Mouse (Mus musculus): ENCODE results near the gene Tmem245. TPM values are rescaled to one million over a fixed set of nuclear protein-coding genes. Genes with fewer than 3 reads are reported as not detected.

Gene Tmem245
- polyA plus RNA-seq, 1 experiment from 2014 or later: 9.9 TPM

- no peak overlapping the region for H3K27ac ChIP-seq
- no peak overlapping the region for H3K4me2 ChIP-seq
- peaks cover 45% of the 10 kb centered on the region for H3K36me3 ChIP-seq
- H3K4me1 ChIP-seq: no peaks in the 10 kb centered on the region
- H3K9ac ChIP-seq: no peak overlapping the region
- H3K4me3 ChIP-seq: no peak overlapping the region
- no peak for ATAC-seq (ENCODE audit: insufficient number of reproducible peaks, insufficient read depth, low FRiP score, low TSS enrichment, low read depth)
- no peaks in the 10 kb centered on the region for H3K9me3 ChIP-seq
- no peaks in the 10 kb centered on the region for H3K27me3 ChIP-seq
- 88% methylated on average over 3 of the region's 3 CpGs for WGBS
These were observed 106.9 kb downstream of the Tmem245 start for GRCm38 (mm10) chr4:56840297-56840696.

DNA sequence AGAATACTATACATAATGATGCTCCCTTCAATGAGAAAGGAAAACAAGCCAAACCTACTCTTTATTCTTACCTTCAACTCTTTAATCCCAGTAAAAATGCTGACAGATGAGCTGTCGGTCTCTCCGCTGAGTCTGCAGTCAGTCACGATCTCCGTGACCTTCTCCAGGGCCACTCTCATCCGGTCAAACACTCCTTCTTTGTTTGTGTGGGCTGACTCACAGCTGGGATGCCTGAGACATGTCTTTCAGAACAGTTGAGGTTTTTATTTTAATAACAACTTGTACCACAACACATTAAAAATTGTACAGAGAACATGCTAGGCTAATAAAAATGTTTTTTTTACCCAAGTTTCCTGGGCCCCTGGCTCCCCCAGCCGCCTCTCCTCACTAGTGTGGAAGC is 109.6 kb downstream of the Tmem245 start:
- H3K9ac ChIP-seq: no peak overlapping the region
- ATAC-seq (ENCODE audit: insufficient number of reproducible peaks, insufficient read depth, low FRiP score, low TSS enrichment, low read depth): no peak
- no peaks in the 10 kb centered on the region for H3K27me3 ChIP-seq
- 66% methylated on average over 6 of the region's 6 CpGs for WGBS
- no peak overlapping the region for H3K27ac ChIP-seq
- H3K9me3 ChIP-seq: no peaks in the 10 kb centered on the region
- no peak overlapping the region for H3K4me3 ChIP-seq
- no peaks in the 10 kb centered on the region for H3K4me1 ChIP-seq
- H3K4me2 ChIP-seq: no peak overlapping the region
- H3K36me3 ChIP-seq: peaks cover 47% of the 10 kb centered on the region

GRCm38 (mm10) chr4:56831998-56832397 is 115.2 kb downstream of the Tmem245 start:
- 0 out of 2 replicates have a peak, but pooled peaks cover 7% of the 10 kb centered on the region for H3K4me1 ChIP-seq
- H3K36me3 ChIP-seq: peaks cover 39% of the 10 kb centered on the region
- H3K4me2 ChIP-seq: no peak overlapping the region
- no peaks in the 10 kb centered on the region for H3K27me3 ChIP-seq
- H3K9ac ChIP-seq: no peak overlapping the region
- H3K27ac ChIP-seq: no peak overlapping the region
- WGBS: 88% methylated on average over 7 of the region's 7 CpGs
- H3K4me3 ChIP-seq: no peak overlapping the region
- H3K9me3 ChIP-seq: no peaks in the 10 kb centered on the region
- ATAC-seq (ENCODE audit: insufficient number of reproducible peaks, insufficient read depth, low FRiP score, low TSS enrichment, low read depth): no peak

DNA sequence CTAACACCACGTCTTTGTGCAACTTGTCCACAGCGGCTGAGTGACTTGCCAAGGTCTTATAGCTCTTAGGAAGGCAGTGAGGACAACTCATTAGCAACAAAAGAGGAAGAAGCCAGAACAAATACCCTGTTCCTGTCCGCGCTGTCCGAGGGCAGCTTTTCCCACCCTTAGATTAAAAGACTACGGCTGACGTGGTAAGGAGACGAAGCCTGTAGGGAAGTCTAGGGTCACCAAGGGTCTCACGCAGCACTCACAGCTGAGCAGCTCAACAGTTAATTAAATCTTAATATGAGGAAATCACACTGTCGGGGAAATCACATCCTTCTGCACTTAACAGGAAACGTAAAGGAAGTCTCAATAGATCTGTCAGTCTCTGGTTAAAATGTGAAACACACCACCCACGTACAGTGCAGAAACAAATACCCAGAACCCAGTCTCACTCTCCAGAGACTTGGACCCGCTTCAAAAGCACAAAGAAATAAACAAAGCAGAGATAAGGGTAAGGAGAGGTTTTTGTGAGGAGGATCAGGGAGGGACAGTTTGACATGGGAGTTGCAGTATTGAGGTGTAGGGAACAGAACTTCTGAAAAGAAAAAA is 116.1 kb downstream of the Tmem245 start:
- Histone ChIP-seq H3K4me1 (0 out of 2 replicates have a peak, but pooled peaks cover 7% of the 10 kb centered on the region), H3K9ac (no peak overlapping the region), H3K27ac (no peak overlapping the region), H3K9me3 (no peaks in the 10 kb centered on the region), H3K4me3 (no peak overlapping the region), H3K4me2 (no peak overlapping the region), H3K36me3 (peaks cover 32% of the 10 kb centered on the region), H3K27me3 (no peaks in the 10 kb centered on the region)
- 64% methylated on average over 13 of the region's 13 CpGs for WGBS
- ATAC-seq (ENCODE audit: insufficient number of reproducible peaks, insufficient read depth, low FRiP score, low TSS enrichment, low read depth): no peak

GRCm38 (mm10) chr4:56829511-56829921 is 117.7 kb downstream of the Tmem245 start:
- no peak overlapping the region for H3K4me2 ChIP-seq
- H3K9me3 ChIP-seq: no peaks in the 10 kb centered on the region
- no peak overlapping the region for H3K4me3 ChIP-seq
- 0 out of 2 replicates have a peak, but pooled peaks cover 7% of the 10 kb centered on the region for H3K4me1 ChIP-seq
- no peak overlapping the region for H3K9ac ChIP-seq
- no peak for ATAC-seq (ENCODE audit: insufficient number of reproducible peaks, insufficient read depth, low FRiP score, low TSS enrichment, low read depth)
- WGBS: 58% methylated on average over 7 of the region's 7 CpGs
- no peaks in the 10 kb centered on the region for H3K27me3 ChIP-seq
- H3K27ac ChIP-seq: no peak overlapping the region
- H3K36me3 ChIP-seq: peaks cover 27% of the 10 kb centered on the region

- 84% methylated on average over 3 of the region's 3 CpGs for WGBS
- no peaks in the 10 kb centered on the region for H3K9me3 ChIP-seq
- H3K4me2 ChIP-seq: no peak overlapping the region
- no peak for ATAC-seq (ENCODE audit: insufficient number of reproducible peaks, insufficient read depth, low FRiP score, low TSS enrichment, low read depth)
- no peak overlapping the region for H3K9ac ChIP-seq
- H3K4me1 ChIP-seq: 0 out of 2 replicates have a peak, but pooled peaks cover 7% of the 10 kb centered on the region
- peaks cover 27% of the 10 kb centered on the region for H3K36me3 ChIP-seq
- H3K4me3 ChIP-seq: no peak overlapping the region
- no peak overlapping the region for H3K27ac ChIP-seq
- no peaks in the 10 kb centered on the region for H3K27me3 ChIP-seq
These were observed 118.3 kb downstream of the Tmem245 start for GRCm38 (mm10) chr4:56828932-56829331.

GRCm38 (mm10) chr4:56824231-56824630 is 123.0 kb downstream of the Tmem245 start:
- no peak overlapping the region for H3K4me3 ChIP-seq
- H3K9me3 ChIP-seq: no peaks in the 10 kb centered on the region
- no peak for ATAC-seq (ENCODE audit: insufficient number of reproducible peaks, insufficient read depth, low FRiP score, low TSS enrichment, low read depth)
- H3K27ac ChIP-seq: no peak overlapping the region
- WGBS: 91% methylated on average over 9 of the region's 9 CpGs
- H3K27me3 ChIP-seq: no peaks in the 10 kb centered on the region
- H3K9ac ChIP-seq: no peak overlapping the region; the same call in 1 of the 2 replicates
- peaks cover 16% of the 10 kb centered on the region for H3K36me3 ChIP-seq
- no peak overlapping the region for H3K4me2 ChIP-seq
- 0 out of 2 replicates have a peak, but pooled peaks cover under 1% of the 10 kb centered on the region for H3K4me1 ChIP-seq

GRCm38 (mm10) chr4:56820017-56820550 is 127.2 kb downstream of the Tmem245 start:
- Histone ChIP-seq H3K9me3 (no peaks in the 10 kb centered on the region), H3K4me1 (no peaks in the 10 kb centered on the region), H3K4me3 (no peak overlapping the region), H3K36me3 (0 out of 2 replicates have a peak, but pooled peaks cover 5% of the 10 kb centered on the region), H3K9ac (no peak overlapping the region), H3K4me2 (no peak overlapping the region), H3K27me3 (no peaks in the 10 kb centered on the region), H3K27ac (no peak overlapping the region)
- no peak for ATAC-seq (ENCODE audit: insufficient number of reproducible peaks, insufficient read depth, low FRiP score, low TSS enrichment, low read depth)

MicroRNAs within 50 kb of the gene (microRNA counts, 519-probe panel; counts per million panel counts)
- microRNA mmu-miR-32: 3,397 counts per million, percentile 78 among the panel's probes with 10 or more counts

Small RNA genes within 50 kb of the gene (microRNA-seq; reads per million reads assigned to microRNA genes)
- 262 reads per million, percentile 65 among the genes with 10 or more reads in this experiment for gene Mir32

Other genes with a start within 250 kb of the Tmem245 start
- not detected in 2 replicates for gene Gm26657, start 207.4 kb downstream of the Tmem245 start, polyA plus RNA-seq (2015; fragmentation: Nextera tagmentation; extraction: Ambion mirVana)
- not detected in 2 replicates for gene Actl7b, start 206.0 kb downstream of the Tmem245 start, polyA plus RNA-seq (2015; fragmentation: Nextera tagmentation; extraction: Ambion mirVana)
- gene Actl7a, start 204.0 kb downstream of the Tmem245 start, polyA plus RNA-seq (2015; fragmentation: Nextera tagmentation; extraction: Ambion mirVana): not detected in 2 replicates
- gene Elp1, start 145.1 kb downstream of the Tmem245 start, polyA plus RNA-seq (2015; fragmentation: Nextera tagmentation; extraction: Ambion mirVana): 52.2 and 54.4 TPM in 2 replicates
- gene Fam206a, start 145.1 kb downstream of the Tmem245 start, polyA plus RNA-seq (2015; fragmentation: Nextera tagmentation; extraction: Ambion mirVana): 20.7 and 21.2 TPM in 2 replicates
- 27.7 and 29.0 TPM in 2 replicates for gene Ctnnal1, start 82.2 kb downstream of the Tmem245 start, polyA plus RNA-seq (2015; fragmentation: Nextera tagmentation; extraction: Ambion mirVana)
- gene Frrs1l, start 43.0 kb upstream of the Tmem245 start, polyA plus RNA-seq (2015; fragmentation: Nextera tagmentation; extraction: Ambion mirVana): 3.1 and 4.5 TPM in 2 replicates
- 2.5 and 3.1 TPM in 2 replicates for gene Epb41l4b, start 196.0 kb upstream of the Tmem245 start, polyA plus RNA-seq (2015; fragmentation: Nextera tagmentation; extraction: Ambion mirVana)

Measured in embryonic facial prominence, embryonic 13.5 days (tissue).